Mouse (Mus musculus) myocyte (in vitro differentiated cells): ENCODE results near the gene Farsa. TPM values are rescaled to one million over a fixed set of nuclear protein-coding genes. Genes with fewer than 3 reads are reported as not detected.

Experiments used
- H3K27me3 ChIP-seq: one replicate; pipeline ENCODE4 v1.6.1; 2011; ENCODE audit not compliant: control insufficient read depth, insufficient read depth, insufficient read length
- H3K36me3 ChIP-seq: one replicate; pipeline ENCODE4 v1.6.1; 2011; ENCODE audit not compliant: control insufficient read depth, insufficient read depth
- H3K4me2 ChIP-seq: one replicate; pipeline ENCODE4 v1.6.1; 2011; ENCODE audit warnings: low read depth, control low read depth
- H3K4me3 ChIP-seq: one replicate; pipeline ENCODE4 v1.5.1; 2011; ENCODE audit warnings: mild to moderate bottlenecking, control low read depth, moderate library complexity
- H3K79me2 ChIP-seq: one replicate; pipeline ENCODE4 v1.6.1; 2011; ENCODE audit not compliant: control insufficient read depth, insufficient read depth
- H3ac ChIP-seq: one replicate; pipeline ENCODE4 v1.6.1; 2011; ENCODE audit not compliant: control insufficient read depth, insufficient read length
- CEBPB ChIP-seq: IDR thresholded peaks from 2 replicates; pipeline ENCODE4 v1.6.1; 2011; ENCODE audit warnings: mild to moderate bottlenecking, moderate library complexity; ENCODE audit not compliant: poor library complexity, insufficient read depth, severe bottlenecking
- E2F4 ChIP-seq: IDR thresholded peaks from one replicate; pipeline ENCODE4 v1.6.1; 2011; ENCODE audit warnings: mild to moderate bottlenecking, control low read depth, moderate library complexity; ENCODE audit not compliant: insufficient read depth
- MAX ChIP-seq: IDR thresholded peaks from one replicate; pipeline ENCODE4 v1.6.1; 2011; ENCODE audit warnings: low read depth, mild to moderate bottlenecking, control low read depth
- MYOD1 ChIP-seq, 3 experiments: IDR thresholded peaks; one replicate each; pipeline ENCODE4 v1.6.1; 2011; ENCODE audit warnings: control low read depth in 2 of 3, low read depth in 2 of 3, mild to moderate bottlenecking in 2 of 3, moderate library complexity in 1 of 3; ENCODE audit not compliant: insufficient read length in 2 of 3, control insufficient read depth in 1 of 3
- MYOG ChIP-seq, 3 experiments: IDR thresholded peaks; one replicate each; pipeline ENCODE4 v1.6.1; 2011; ENCODE audit warnings: control low read depth in 2 of 3, low read depth in 2 of 3, mild to moderate bottlenecking in 2 of 3; ENCODE audit not compliant: insufficient read length in 2 of 3, control insufficient read depth in 1 of 3, insufficient read depth in 1 of 3
- POLR2A ChIP-seq: IDR thresholded peaks from one replicate; pipeline ENCODE4 v1.6.1; 2011; ENCODE audit warnings: low read depth, mild to moderate bottlenecking, control low read depth, moderate library complexity; ENCODE audit not compliant: insufficient read length
- POLR2AphosphoS2 ChIP-seq: IDR thresholded peaks from one replicate; pipeline ENCODE4 v1.6.1; 2011; ENCODE audit warnings: low read depth, control low read depth; ENCODE audit not compliant: insufficient read length
- REST ChIP-seq: IDR thresholded peaks from one replicate; pipeline ENCODE4 v1.6.1; 2011; ENCODE audit warnings: mild to moderate bottlenecking, control low read depth, moderate library complexity; ENCODE audit not compliant: insufficient read depth, insufficient read length
- SRF ChIP-seq: IDR thresholded peaks from one replicate; pipeline ENCODE4 v1.6.1; 2011; ENCODE audit warnings: low read depth; ENCODE audit not compliant: control insufficient read depth, insufficient read length
- TCF12 ChIP-seq: IDR thresholded peaks from one replicate; pipeline ENCODE4 v1.6.1; 2011; ENCODE audit warnings: mild to moderate bottlenecking, control low read depth; ENCODE audit not compliant: poor library complexity, insufficient read depth, severe bottlenecking
- TCF3 ChIP-seq: IDR thresholded peaks from one replicate; pipeline ENCODE4 v1.6.1; 2011; ENCODE audit warnings: low read depth, control low read depth; ENCODE audit not compliant: insufficient read length
- USF1 ChIP-seq: IDR thresholded peaks from one replicate; pipeline ENCODE4 v1.6.1; 2011; ENCODE audit warnings: low read depth, mild to moderate bottlenecking, control low read depth, moderate library complexity
- polyA plus RNA-seq: library from polyadenylated mRNA; unstranded; fragments of >200 nt; fragmentation: generic; extraction: Trizol; gene quantifications from one replicate; pipeline ENCODE4 v1.2.1, GENCODE M21; 2012; ENCODE audit warnings: missing spikeins

Farsa gene
- polyA plus RNA-seq = 73.3 TPM

DNA sequence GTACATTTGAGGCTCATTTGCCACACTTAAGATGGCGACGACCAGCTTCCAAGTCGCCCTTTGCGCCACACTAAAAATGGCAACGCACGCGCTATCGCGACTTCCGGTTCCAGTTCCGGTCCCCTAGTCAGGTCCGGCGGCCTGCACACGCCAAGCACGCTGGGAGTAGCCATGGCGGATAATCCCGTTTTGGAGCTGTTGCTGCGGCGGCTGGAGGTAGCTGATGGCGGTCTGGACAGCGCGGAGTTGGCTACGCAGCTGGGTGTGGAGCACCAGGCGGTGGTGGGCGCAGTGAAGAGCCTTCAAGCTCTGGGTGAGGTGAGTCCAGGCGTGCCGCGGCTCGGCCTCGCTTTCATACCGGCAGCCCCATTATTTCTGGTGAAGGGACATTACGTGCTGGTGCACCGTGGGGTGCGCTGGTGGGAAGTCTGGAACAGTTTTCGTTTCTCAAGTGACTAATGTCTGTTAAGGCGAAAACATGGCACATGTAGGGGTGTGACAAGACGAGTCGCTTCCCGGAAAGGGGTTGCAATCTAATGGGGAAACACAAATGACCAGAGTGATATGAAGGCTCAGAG lies at the start of gene Farsa:
TSS of gene Farsa (plus strand) at position 126 of the 578 bp plus-strand sequence.
- peaks cover 35% of the 10 kb centered on the region for H3K79me2 ChIP-seq
- H3K36me3 ChIP-seq = peaks cover 15% of the 10 kb centered on the region
- H3ac ChIP-seq = peak within 1 kb of the TSS; percentile 62
- H3K4me3 ChIP-seq = peak within 1 kb of the TSS; percentile 54
- no peaks in the 10 kb centered on the region for H3K27me3 ChIP-seq
- peak within 1 kb of the TSS; percentile 85 for H3K4me2 ChIP-seq
- TF ChIP-seq USF1 = no peak
- peak; percentile 78 for TF ChIP-seq SRF
- peak in 1 of 3 experiments; percentile 28 for TF ChIP-seq MYOD1 (IDR thresholded peaks at IDR 0.05; ENCODE audit: control insufficient read depth in 1 of 3, insufficient read length in 2 of 3, low read depth in 2 of 3)
- no peak for TF ChIP-seq E2F4
- no peak for TF ChIP-seq TCF3
- no peak for TF ChIP-seq MAX
- TF ChIP-seq MYOG (IDR thresholded peaks at IDR 0.05; ENCODE audit: control insufficient read depth in 1 of 3, insufficient read depth in 1 of 3, insufficient read length in 2 of 3, low read depth in 2 of 3) = no peak
- no peak for TF ChIP-seq CEBPB
- no peak for TF ChIP-seq TCF12
- TF ChIP-seq POLR2AphosphoS2 = peak; percentile 97
- no peak for TF ChIP-seq REST
- TF ChIP-seq POLR2A = peak; percentile 99

DNA sequence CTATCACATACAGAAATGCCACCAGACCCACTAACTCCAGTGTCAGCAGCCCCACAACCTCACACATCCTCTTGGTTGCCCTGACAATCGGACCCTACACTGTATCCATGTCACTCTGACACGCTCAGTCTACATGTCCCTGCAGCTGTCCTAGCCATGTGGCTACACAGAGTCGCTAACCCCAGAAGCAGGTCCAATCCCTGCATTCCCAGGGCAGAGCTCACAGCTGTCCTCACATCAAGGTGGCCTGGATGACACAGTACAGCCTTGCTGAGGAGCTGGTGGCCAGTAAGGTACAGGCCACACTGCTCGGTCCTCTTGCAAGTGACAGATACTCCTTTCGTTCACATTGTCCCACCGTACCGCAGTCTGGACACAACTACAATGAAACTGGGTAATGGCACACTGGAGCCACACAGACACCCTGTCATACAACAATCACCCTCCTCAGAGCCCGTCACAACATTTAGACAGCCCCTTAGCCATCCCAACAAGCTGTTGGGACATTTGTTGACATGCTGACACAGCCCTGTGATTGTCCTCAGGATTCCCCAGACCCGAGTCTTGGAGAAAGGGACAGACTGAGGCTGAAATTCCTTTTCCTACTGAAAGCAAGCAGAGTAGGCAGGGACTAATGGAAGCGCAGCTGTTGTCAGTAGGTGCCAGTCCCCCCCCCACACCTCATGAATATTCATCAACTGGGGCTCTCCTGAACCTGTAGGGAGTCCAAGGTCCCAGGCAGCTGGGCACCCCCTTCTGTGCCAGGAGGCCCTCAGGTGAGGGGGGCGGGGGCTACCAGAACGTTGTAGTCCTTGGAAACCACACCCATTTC lies 47.5 kb upstream of the Farsa start:
- TF ChIP-seq E2F4 (no peak), TCF12 (no peak), MYOD1 (IDR thresholded peaks at IDR 0.05; ENCODE audit: control insufficient read depth in 1 of 3, insufficient read length in 2 of 3, low read depth in 2 of 3) (peak in 1 of 3 experiments; percentile 75), USF1 (no peak), MYOG (IDR thresholded peaks at IDR 0.05; ENCODE audit: control insufficient read depth in 1 of 3, insufficient read depth in 1 of 3, insufficient read length in 2 of 3, low read depth in 2 of 3) (peak; percentile 62 to 87 (median 70)), POLR2AphosphoS2 (no peak)
- Histone ChIP-seq H3K79me2 (no peaks in the 10 kb centered on the region), H3K27me3 (no peaks in the 10 kb centered on the region), H3ac (no peak overlapping the region), H3K4me3 (no peak overlapping the region), H3K36me3 (no peaks in the 10 kb centered on the region), H3K4me2 (no peak overlapping the region)

DNA sequence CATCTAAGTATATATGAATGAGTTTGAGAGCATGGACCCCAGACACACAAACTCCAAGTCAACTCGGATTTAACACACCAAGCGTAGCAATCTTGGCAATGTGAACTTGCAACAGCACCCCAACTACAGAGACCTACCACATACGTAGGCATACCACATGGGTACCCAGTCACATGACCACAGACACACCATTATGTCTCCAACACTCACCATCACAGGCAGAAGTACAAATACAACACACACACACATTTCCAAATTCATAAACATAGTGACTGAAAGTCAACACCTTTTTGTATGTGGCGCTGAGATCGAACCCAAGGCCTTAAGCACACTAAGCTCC lies 46.9 kb upstream of the Farsa start:
- Histone ChIP-seq H3K79me2 (no peaks in the 10 kb centered on the region), H3K27me3 (no peaks in the 10 kb centered on the region), H3K4me3 (no peak overlapping the region), H3K36me3 (no peaks in the 10 kb centered on the region), H3K4me2 (no peak overlapping the region), H3ac (no peak overlapping the region)
- TF ChIP-seq MAX (no peak), TCF12 (no peak), TCF3 (no peak), USF1 (no peak), MYOD1 (IDR thresholded peaks at IDR 0.05; ENCODE audit: control insufficient read depth in 1 of 3, insufficient read length in 2 of 3, low read depth in 2 of 3) (no peak), REST (no peak), MYOG (IDR thresholded peaks at IDR 0.05; ENCODE audit: control insufficient read depth in 1 of 3, insufficient read depth in 1 of 3, insufficient read length in 2 of 3, low read depth in 2 of 3) (no peak), CEBPB (no peak)

DNA sequence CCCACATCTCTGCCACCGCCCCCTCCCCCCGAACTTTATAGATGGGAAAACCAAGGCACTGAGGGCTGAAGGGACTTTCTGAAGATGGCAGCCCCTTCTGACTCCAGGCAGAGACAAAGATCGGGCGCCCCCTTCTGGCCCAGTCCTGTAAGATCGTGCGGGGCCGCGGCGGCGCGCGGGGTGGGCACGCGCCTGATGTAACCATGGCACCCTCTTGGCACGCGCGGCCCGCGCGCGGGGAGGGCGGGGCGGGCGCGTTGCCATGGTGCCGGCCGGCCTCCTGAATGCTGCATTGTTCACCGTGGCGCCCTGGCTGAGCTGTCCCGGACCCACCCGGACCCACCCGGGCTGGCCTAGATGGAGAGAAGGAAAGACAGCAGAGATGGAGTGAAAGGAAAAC lies 45.9 kb upstream of the Farsa start:
- H3K4me3 ChIP-seq = no peak overlapping the region
- peak overlapping the region; percentile 82 for H3K4me2 ChIP-seq
- no peaks in the 10 kb centered on the region for H3K27me3 ChIP-seq
- TF ChIP-seq MYOG (IDR thresholded peaks at IDR 0.05; ENCODE audit: control insufficient read depth in 1 of 3, insufficient read depth in 1 of 3, insufficient read length in 2 of 3, low read depth in 2 of 3) (peak in 1 of 3 experiments; percentile 6), USF1 (no peak)
- no peaks in the 10 kb centered on the region for H3K79me2 ChIP-seq
- H3ac ChIP-seq = no peak overlapping the region
- no peaks in the 10 kb centered on the region for H3K36me3 ChIP-seq

DNA sequence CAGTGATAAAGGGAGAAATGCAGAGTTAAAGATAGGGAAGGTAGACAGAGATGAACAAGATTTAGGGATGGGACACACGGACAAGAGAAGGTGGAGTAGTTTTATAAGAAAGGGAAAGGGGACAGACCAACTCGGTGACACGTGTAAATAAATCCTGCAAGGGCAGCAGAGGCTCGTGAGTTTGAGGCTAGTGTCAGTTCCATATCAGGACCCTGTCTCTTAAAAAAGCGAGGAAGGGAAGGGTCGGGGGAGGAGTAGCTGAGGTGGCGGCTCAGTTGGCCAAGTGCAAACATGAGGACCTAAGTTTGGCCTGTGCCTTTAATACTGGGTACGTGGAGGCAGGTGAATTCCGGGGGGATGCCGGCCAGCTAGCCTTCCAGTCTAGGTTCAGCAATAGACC lies 45.5 kb upstream of the Farsa start:
- Histone ChIP-seq H3K79me2 (no peaks in the 10 kb centered on the region), H3ac (no peak overlapping the region), H3K4me2 (peak overlapping the region; percentile 82), H3K27me3 (no peaks in the 10 kb centered on the region), H3K36me3 (no peaks in the 10 kb centered on the region), H3K4me3 (no peak overlapping the region)
- no peak for TF ChIP-seq TCF12
- TF ChIP-seq E2F4 = no peak
- TF ChIP-seq MYOG (IDR thresholded peaks at IDR 0.05; ENCODE audit: control insufficient read depth in 1 of 3, insufficient read depth in 1 of 3, insufficient read length in 2 of 3, low read depth in 2 of 3) = no peak
- no peak for TF ChIP-seq SRF
